Mouse (Mus musculus) layer of hippocampus, adult 11-12 months (tissue): Measurements from ENCODE around the gene Fstl5.

Experiments used
- DNase-seq: peaks from one replicate; pipeline ENCODE4 v3.0.0; 2022; ENCODE audit warnings: low spot score

Fstl5 gene

DNA sequence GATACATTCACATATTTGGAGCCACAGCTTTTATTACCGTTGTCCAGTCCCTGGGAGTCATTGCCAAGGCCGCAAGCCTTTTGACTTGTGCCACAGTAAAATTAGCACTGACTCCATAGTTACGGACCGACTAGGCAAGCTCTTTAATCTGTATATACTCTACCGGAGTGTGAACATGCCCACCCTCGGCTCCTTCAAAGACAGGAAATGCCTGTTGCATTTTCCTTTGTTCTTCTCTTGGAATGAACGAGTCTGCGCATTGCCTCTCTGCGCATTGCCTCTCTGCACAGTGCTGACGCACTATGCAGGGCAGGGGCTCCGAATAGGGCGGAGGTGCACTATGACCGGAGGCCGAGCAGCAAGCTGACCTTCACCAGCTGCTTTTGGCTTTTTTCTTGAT, 434.7 kb downstream of the Fstl5 start:
- DNase-seq: no peak

DNA sequence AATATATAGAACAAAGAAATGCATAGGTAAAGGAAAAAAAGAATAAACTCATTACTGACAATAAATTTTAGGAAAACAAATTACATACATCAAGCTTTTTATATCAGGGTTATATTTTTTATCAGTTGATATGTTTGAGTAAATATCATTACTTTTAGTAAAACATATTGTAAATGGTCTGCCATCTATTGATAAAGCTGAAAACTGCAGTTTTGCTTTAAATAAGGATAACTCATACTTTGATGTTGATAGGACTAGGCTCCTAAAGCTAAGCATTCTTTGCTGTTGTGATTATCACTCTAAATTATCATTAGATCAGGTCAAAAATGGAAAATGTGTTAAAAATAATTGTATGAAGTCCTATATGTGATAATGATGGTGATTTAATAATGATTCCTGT, 493.3 kb downstream of the Fstl5 start:
- DNase-seq: no peak

DNA sequence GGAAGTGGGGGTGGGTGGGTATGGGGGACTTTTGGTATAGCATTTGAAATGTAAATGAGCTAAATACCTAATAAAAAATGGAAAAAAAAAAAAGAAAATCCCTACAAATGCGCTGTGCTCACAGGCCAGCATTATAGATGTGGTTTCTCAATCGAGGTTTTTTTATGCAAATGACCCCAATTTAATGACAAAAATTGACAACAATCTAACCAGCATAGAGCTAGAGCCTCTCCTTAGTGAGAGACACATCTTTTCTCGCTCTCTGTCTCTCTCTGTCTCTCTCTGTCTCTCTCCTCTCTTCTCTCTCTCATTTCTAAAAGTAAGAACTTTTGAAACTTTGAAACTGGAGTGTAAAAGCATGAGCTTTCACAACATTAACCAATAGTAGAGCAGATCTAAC, 498.4 kb downstream of the Fstl5 start:
- DNase-seq: no peak

DNA sequence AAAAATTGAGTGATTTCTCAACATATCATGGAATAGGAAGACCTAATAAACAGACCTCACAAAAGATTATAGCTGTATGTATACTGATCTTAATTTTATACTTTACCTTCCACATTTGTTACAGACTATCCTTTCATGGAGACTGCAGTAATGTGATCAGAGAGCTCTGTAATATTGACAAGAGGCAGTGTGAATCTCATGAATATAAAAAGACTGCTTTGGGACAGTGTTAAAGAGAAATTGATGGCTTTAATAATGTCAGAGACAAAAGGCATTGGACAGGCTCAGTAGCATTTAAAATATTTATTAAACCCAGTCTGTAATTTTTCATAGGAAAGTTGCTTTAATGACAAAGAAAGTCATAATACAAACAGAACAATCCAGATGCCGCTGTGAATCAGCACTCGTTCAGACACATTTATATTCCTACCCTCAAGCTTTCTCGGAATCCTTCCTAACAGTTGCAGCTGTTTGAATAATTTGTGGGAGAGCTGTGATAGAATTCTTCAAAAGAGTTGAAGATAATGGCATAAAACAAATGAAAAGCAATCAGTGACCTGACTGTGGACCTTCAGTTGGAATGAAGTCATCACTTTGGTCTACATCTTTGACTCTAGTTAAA, 499.0 kb downstream of the Fstl5 start:
- no peak for DNase-seq

DNA sequence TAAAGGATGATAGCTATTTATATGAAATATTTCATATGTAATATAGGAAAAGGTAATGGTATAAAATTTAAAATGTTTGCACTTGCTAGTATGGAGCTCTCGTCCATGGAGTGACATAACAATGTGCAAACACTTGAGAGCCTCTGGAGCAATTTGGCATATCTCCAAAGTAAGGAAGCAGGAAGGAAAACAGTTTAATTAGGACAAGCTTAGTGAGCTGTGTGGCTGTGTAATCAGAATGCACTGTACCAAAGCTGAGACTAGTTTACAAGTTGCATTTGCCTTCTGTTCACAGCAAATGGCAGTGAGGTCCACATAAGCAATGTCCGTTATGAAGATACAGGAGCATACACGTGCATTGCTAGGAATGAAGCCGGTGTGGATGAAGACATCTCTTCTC, 519.1 kb downstream of the Fstl5 start:
- DNase-seq: no peak

DNA sequence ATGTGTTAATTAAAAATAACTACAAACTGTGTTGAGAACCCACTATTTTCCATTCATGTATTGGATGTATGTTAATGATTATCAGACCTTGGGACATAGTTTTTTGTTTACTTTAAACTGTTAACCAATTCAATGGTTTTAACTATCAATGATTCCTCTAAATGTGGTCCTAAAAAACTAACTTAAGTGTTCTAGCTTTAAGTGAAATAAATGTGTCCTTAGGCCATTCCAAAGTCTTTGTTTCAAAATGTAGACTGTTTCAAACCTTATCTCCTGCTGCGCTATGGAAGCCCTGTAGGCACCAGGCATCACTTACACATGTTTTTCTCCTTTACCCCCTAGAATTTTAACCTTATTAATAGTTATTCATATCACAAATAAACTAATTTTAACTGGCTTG, 546.0 kb downstream of the Fstl5 start:
- no peak for DNase-seq

DNA sequence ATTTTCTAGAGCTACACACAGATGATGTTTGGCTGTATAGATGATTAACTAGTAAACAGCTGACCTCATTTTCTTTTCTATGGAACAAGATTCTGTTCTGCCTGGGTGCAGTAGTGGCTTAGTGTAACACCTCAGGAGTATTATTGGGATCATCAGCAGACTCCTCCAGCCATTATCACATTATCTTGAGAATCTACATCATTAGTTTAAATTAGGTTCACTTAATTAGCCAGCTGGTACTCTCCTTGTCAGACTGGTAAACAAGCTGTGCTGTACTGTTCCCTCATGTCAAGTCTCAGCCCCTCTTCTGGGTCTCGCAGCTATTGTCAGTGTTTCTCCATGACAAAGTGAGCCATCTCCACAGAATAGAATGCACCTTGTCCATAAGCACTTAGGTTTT, 580.2 kb downstream of the Fstl5 start:
- DNase-seq: no peak

DNA sequence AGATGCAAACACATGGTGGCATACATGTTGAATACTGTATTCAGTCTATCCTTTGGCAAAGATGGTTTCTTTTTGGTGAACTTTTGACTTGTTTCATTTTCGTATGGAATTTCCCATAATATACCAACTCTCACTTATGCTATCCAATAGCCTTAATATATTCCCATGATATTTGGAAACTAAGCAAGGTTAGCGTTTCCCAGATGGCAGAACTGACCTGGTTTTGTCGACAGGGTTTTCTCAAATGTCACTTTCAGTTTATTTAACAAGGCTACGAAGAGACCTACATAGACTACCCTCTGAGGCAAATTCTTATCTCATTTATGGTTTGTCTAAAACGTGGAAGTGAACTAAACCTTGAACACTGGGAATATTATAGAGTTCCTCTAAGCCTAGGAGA, 596.8 kb downstream of the Fstl5 start:
- no peak for DNase-seq

DNA sequence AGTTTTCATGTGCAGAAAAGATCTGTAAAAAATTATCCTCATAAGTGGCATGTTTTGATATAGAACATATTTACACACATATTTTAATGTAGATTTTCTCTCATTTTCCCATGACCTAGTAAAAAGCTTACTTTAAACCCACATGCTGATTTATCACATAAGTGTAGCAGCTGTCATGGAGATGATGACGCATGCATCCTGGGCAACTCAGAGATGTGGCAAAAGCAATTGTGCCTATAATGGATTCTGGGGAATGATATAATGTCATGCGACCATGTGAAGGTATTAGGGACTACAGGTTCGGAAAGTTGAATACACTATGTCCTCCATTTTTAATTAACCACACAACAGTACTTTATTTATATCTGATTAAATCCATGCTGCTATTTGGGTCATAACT, 601.9 kb downstream of the Fstl5 start:
- no peak for DNase-seq

DNA sequence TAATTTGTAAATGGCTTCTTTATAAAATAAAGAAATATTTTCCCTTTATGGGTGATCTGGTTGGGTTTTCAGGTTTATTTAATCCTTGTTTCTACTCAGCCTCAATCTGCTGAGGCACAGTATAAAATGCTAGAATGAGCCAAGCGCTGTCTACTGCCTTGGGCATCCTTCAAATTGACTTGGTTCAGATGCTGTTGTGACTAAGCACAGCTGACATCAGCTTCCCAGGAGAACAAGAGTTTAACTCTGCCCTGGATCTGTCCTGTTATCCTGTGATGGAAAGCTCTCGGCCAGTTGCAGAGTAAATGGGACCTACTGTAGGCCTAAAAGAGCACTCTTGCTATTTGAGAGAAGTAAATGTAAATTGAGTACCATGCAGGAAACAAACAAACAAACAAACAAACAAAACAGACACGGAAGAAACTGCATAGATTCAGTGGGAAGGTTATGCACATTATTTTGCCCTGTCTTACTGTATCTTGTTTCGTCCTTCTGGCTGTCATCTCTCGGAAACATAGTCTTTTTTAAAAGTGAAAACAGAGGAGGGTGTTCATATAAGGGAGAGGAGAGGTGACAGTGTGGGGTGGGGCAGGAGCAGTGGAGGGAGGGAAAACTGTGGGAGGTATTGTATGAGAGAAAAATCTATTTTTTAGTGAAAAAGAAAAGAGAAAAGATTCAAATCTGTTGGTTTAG, 605.9 kb downstream of the Fstl5 start:
- DNase-seq: no peak

DNA sequence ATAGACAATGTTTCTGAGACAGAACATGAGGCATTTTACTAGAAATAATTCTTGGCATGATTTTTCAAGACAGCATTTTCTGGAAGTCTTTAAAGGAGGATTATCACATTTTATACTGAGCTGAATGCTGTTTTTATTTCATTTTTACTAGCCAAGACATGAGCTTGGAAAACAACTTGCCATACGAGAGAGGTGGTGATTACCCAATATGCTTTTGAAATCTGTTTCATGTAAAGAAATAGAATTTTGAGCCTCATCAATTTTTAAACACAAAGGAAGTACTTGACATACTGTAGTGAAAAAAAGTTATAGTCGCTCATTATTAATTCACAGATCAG, 606.4 kb downstream of the Fstl5 start:
- no peak for DNase-seq

DNA sequence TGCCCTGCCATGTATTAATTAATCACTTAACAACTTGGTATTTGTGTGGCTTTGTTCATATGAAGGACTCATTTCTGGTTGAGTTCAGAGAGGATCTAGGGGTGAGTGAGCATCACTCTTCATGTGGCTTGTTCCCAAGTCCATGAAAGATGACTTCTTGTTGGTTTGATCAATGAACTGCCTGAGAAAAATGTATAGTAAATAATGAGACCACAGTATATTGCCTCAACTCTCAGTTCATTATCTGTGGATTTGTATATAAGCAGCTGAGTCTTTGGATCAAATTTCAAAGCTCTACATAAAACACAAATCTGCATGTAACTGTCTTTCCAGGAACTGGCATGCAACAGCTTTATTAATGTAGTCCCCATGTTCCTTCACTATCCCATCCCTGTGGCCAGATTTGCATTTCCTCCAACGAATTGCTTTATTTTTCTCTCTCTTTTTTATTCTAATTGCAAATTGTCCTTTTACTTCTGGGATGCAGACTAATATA, 623.1 kb downstream of the Fstl5 start:
- no peak for DNase-seq

DNA sequence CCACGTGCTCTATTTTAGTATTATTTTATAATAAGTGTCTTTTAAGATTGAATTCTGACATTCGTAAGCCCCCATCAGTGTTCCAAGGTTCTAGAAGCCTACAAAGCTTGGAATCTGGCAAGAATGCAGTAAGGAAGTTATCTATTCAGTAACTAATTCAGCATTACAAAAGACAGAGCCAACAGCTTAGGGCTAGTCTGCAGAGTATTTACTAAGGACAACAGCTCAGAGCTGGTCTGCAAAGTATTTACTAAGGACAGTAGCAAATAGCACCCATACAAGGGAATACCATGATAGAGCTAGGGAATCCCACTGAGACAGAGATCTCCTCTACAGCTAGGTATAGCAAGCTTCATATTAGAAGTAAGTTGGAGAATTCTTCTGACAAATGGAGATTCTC, 665.2 kb downstream of the Fstl5 start:
- DNase-seq: no peak
